Mouse (Mus musculus) G1E (cell line): ENCODE data around the gene Vmn1r224.

Source experiments
- CTCF ChIP-seq: IDR thresholded peaks from 2 replicates; pipeline ENCODE4 v1.5.1; 2012; ENCODE audit warnings: low read depth, low read length, inconsistent platforms, mixed read lengths
- GATA1 ChIP-seq: IDR thresholded peaks from 2 replicates; pipeline ENCODE4 v1.6.1; 2012; ENCODE audit warnings: borderline replicate concordance, low read length, inconsistent platforms, mixed read lengths
- GATA2 ChIP-seq: IDR thresholded peaks from 2 replicates; pipeline ENCODE4 v1.6.1; 2012; ENCODE audit warnings: low read depth, low read length, inconsistent platforms, borderline replicate concordance
- POLR2AphosphoS5 ChIP-seq: IDR thresholded peaks from 2 replicates; pipeline ENCODE4 v1.6.1; 2012; ENCODE audit warnings: low read depth, low read length, inconsistent platforms; ENCODE audit not compliant: insufficient replicate concordance
- TAL1 ChIP-seq: conservative IDR thresholded peaks from 2 replicates; pipeline ENCODE4 v1.6.1; 2012; ENCODE audit warnings: low read depth, low read length, inconsistent platforms, mixed read lengths

DNA sequence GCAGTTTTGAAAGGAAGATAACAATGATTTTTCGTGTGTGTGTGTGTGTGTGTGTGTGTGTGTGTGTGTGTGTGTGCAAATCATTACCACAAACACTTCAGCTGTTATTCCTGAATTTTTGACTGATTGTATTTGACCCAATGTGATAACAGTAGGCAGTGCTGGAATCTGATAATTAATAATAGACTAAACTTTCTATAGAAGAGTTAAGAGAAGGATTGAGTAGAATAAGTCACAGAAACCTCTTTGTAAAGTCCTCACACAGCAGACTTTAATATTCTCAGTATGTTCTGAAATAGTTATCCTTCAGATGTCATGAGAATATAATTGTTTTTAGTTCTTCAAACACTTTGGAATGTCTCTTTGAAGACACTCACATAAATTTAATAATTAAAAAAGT lies at the start of gene Vmn1r224:
- TF ChIP-seq CTCF, result no peak
- TF ChIP-seq GATA1, result no peak
- TF ChIP-seq POLR2AphosphoS5, result no peak
- TF ChIP-seq TAL1, result no peak
- TF ChIP-seq GATA2, result no peak
